Mouse (Mus musculus) MEL (cell line): ENCODE measurements at regions not wholly inside any gene's neighbourhood (a gene's known extent, or its start where the extent isn't known, plus 50 kb on each side); places are given as distances from the start of the nearest gene placed in this dataset.

ENCODE experiments used
- DNase-seq: peaks from one replicate; pipeline ENCODE4 v3.0.0; 2011; ENCODE audit warnings: low read depth, low spot score
- H3K27ac ChIP-seq: 2 replicates; pipeline ENCODE4 v1.5.1; 2012; ENCODE audit warnings: low read depth, mild to moderate bottlenecking, control low read depth, low read length, moderate library complexity; ENCODE audit not compliant: control insufficient read depth
- H3K27me3 ChIP-seq, 2 experiments: fragments of 150-350 bp in 1 of 2; sonication (generic) in 1 of 2; 2 replicates each; pipeline ENCODE4 v1.6.1; 2012; ENCODE audit warnings: low read length in 2 of 2, mild to moderate bottlenecking in 2 of 2, improper control_type of control experiment in 1 of 2, moderate library complexity in 1 of 2; ENCODE audit not compliant: insufficient read depth in 2 of 2, control insufficient read depth in 1 of 2
- H3K36me3 ChIP-seq, 2 experiments: 2 replicates each; pipeline ENCODE4 v1.6.1; 2012 to 2014; ENCODE audit warnings: low read length in 2 of 2, improper control_type of control experiment in 1 of 2, inconsistent platforms in 1 of 2, mild to moderate bottlenecking in 1 of 2; ENCODE audit not compliant: insufficient read depth in 2 of 2, control insufficient read depth in 1 of 2
- H3K4me1 ChIP-seq, 2 experiments: fragments of 150-350 bp in 1 of 2; sonication (generic) in 1 of 2; 2 replicates each; pipeline ENCODE4 v1.6.1; 2012; ENCODE audit warnings: low read length in 2 of 2, improper control_type of control experiment in 1 of 2, mild to moderate bottlenecking in 1 of 2; ENCODE audit not compliant: insufficient read depth in 2 of 2, control insufficient read depth in 1 of 2
- H3K4me3 ChIP-seq, 2 experiments: fragments of 150-350 bp in 1 of 2; sonication (generic) in 1 of 2; 2 replicates each; pipeline ENCODE4 v1.5.1; 2012; ENCODE audit warnings: low read depth in 2 of 2, low read length in 2 of 2, mild to moderate bottlenecking in 2 of 2, moderate library complexity in 2 of 2, control low read depth in 1 of 2, improper control_type of control experiment in 1 of 2; ENCODE audit not compliant: control insufficient read depth in 1 of 2, insufficient read depth in 1 of 2
- H3K79me2 ChIP-seq: 2 replicates; pipeline ENCODE4 v1.6.1; 2012; ENCODE audit warnings: mild to moderate bottlenecking, low read length, moderate library complexity; ENCODE audit not compliant: control insufficient read depth, poor library complexity, insufficient read depth
- H3K9ac ChIP-seq: 2 replicates; pipeline ENCODE4 v1.6.1; 2012; ENCODE audit warnings: low read depth, mild to moderate bottlenecking, control low read depth, low read length, moderate library complexity; ENCODE audit not compliant: control insufficient read depth, poor library complexity, severe bottlenecking
- H3K9me3 ChIP-seq: fragments of 150-350 bp; sonication (generic); replicated peaks from 2 replicates; pipeline ENCODE4 v1.6.1; 2012; ENCODE audit warnings: mild to moderate bottlenecking, low read length, improper control_type of control experiment, moderate library complexity; ENCODE audit not compliant: insufficient read depth
- BHLHE40 ChIP-seq: IDR thresholded peaks from 2 replicates; pipeline ENCODE4 v1.6.1; 2012; ENCODE audit warnings: low read depth, mild to moderate bottlenecking, inconsistent platforms, low read length, improper control_type of control experiment, borderline replicate concordance
- CHD1 ChIP-seq: IDR thresholded peaks from 2 replicates; pipeline ENCODE4 v1.6.1; 2012; ENCODE audit warnings: low read depth, mild to moderate bottlenecking, inconsistent platforms, low read length, improper control_type of control experiment
- CTCF ChIP-seq, 3 experiments: IDR thresholded peaks in 2 of 3; conservative IDR thresholded peaks in 1 of 3; 2 replicates each; pipeline ENCODE4 v1.5.1; 2011 to 2012; ENCODE audit warnings: low read length in 3 of 3, low read depth in 2 of 3, mild to moderate bottlenecking in 2 of 3, improper control_type of control experiment in 1 of 3, inconsistent platforms in 1 of 3, mixed read lengths in 1 of 3, moderate library complexity in 1 of 3; ENCODE audit not compliant: control insufficient read depth in 1 of 3, insufficient read depth in 1 of 3, poor library complexity in 1 of 3, severe bottlenecking in 1 of 3
- EP300 ChIP-seq, 2 experiments: IDR thresholded peaks; 2 replicates each; pipeline ENCODE4 v1.6.1; 2011; ENCODE audit warnings: improper control_type of control experiment in 2 of 2, low read length in 2 of 2, low read depth in 1 of 2, mild to moderate bottlenecking in 1 of 2
- JUND ChIP-seq: IDR thresholded peaks from 2 replicates; pipeline ENCODE4 v1.6.1; 2011; ENCODE audit warnings: low read depth, mild to moderate bottlenecking, improper control_type of control experiment, low read length
- MAFK ChIP-seq: IDR thresholded peaks from 2 replicates; pipeline ENCODE4 v1.6.1; 2011; ENCODE audit warnings: low read depth, mild to moderate bottlenecking, low read length, improper control_type of control experiment, borderline replicate concordance
- MAX ChIP-seq: IDR thresholded peaks from 2 replicates; pipeline ENCODE4 v1.6.1; 2011; ENCODE audit warnings: low read length, improper control_type of control experiment
- MAZ ChIP-seq: IDR thresholded peaks from 2 replicates; pipeline ENCODE4 v1.6.1; 2012; ENCODE audit warnings: low read depth, mild to moderate bottlenecking, inconsistent platforms, low read length, improper control_type of control experiment
- MXI1 ChIP-seq: IDR thresholded peaks from 2 replicates; pipeline ENCODE4 v1.6.1; 2011; ENCODE audit warnings: mild to moderate bottlenecking, low read depth, low read length, improper control_type of control experiment
- NRF1 ChIP-seq: IDR thresholded peaks from 2 replicates; pipeline ENCODE4 v1.6.1; 2014; ENCODE audit warnings: low read depth, mild to moderate bottlenecking, inconsistent platforms, low read length, improper control_type of control experiment, moderate library complexity; ENCODE audit not compliant: poor library complexity, insufficient read depth, severe bottlenecking

DNA sequence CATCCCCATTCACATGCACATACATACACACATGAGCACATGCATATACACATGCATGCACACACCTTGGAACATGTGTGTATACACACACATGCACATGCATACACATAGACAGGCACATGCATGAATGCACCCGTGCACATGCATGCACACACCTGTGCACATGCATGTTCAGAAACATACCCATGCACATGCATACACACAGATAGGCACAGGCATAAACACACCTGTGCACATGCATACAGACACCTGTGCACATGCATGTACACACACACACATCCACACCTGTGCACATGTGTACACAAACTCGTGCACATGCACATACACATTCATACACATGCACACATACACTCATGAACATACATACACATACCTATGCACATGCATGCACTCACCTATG, 50.9 kb upstream of the Cyyr1 start:
- Histone ChIP-seq H3K9ac (no peak overlapping the region), H3K27ac (no peak overlapping the region), H3K79me2 (no peaks in the 10 kb centered on the region), H3K4me3 (no peak overlapping the region)
- no peak for DNase-seq
- no peak for TF ChIP-seq CHD1
- no peak for TF ChIP-seq EP300 (IDR thresholded peaks at IDR 0.05; ENCODE audit: low read depth in 1 of 2, low read length in 2 of 2)
- no peak for TF ChIP-seq MAZ
- no peak for TF ChIP-seq NRF1
- no peak for TF ChIP-seq MAFK
- no peak for TF ChIP-seq MXI1
- TF ChIP-seq BHLHE40 = no peak
- no peak for TF ChIP-seq CTCF (IDR thresholded peaks at IDR 0.05 in 2 of 3, conservative IDR thresholded peaks at IDR 0.05 in 1 of 3; ENCODE audit: control insufficient read depth in 1 of 3, insufficient read depth in 1 of 3, low read depth in 2 of 3, low read length in 3 of 3, poor library complexity in 1 of 3, severe bottlenecking in 1 of 3)
- TF ChIP-seq JUND = no peak
- TF ChIP-seq MAX = no peak
- TF ChIP-seq, all 39 proteins: peak for 0
- H3K36me3 ChIP-seq = no peaks in the 10 kb centered on the region
- H3K27me3 ChIP-seq = no peaks in the 10 kb centered on the region
- H3K9me3 ChIP-seq = no peaks in the 10 kb centered on the region
- no peaks in the 10 kb centered on the region for H3K4me1 ChIP-seq
